Mouse (Mus musculus): ENCODE data around the gene Phf13. TPM values are rescaled to one million over a fixed set of nuclear protein-coding genes. Genes with fewer than 3 reads are reported as not detected.

Gene Phf13
- total RNA-seq, 1 experiment = 22.2 TPM

- H3K9ac ChIP-seq (ENCODE audit: insufficient read depth, low read depth, low read length, poor library complexity, severe bottlenecking) = no peak overlapping the region
- in situ Hi-C loops (cut with MboI; ENCODE audit: low sequenced_read_pairs in 2 of 2, unreplicated experiment in 2 of 2) = no loop called here
- no peaks in the 10 kb centered on the region for H3K9me3 ChIP-seq (ENCODE audit: control insufficient read depth, insufficient read depth, low read depth, low read length)
- H3K27ac ChIP-seq (ENCODE audit: insufficient read depth, low read depth, low read length, poor library complexity, severe bottlenecking) = peak overlapping the region; percentile 16; the same call in 1 of the 2 replicates
- H3K4me3 ChIP-seq (ENCODE audit: insufficient read depth in 1 of 2, low read depth in 1 of 2, low read length in 2 of 2, poor library complexity in 1 of 2, severe bottlenecking in 1 of 2) = no peak overlapping the region
- DNase-seq (ENCODE audit: low read depth, low spot score) = no peak
- peaks cover 9% of the 10 kb centered on the region; the same call in 1 of the 2 replicates for H3K36me3 ChIP-seq (ENCODE audit: control insufficient read depth, insufficient read depth, low read length, poor library complexity, severe bottlenecking)
- H3K4me1 ChIP-seq (ENCODE audit: control insufficient read depth in 2 of 2, insufficient read depth in 2 of 2, low read length in 2 of 2, poor library complexity in 1 of 2) = peaks cover 0 to 17% of the 10 kb centered on the region in 2 experiments; a peak in 3 of 4 replicates
- TF ChIP-seq ZNF384 (IDR thresholded peaks at IDR 0.05; ENCODE audit: low read depth, low read length) (no peak), HCFC1 (IDR thresholded peaks at IDR 0.05; ENCODE audit: borderline replicate concordance, insufficient read depth, low read length) (no peak), ZC3H11A (IDR thresholded peaks at IDR 0.05; ENCODE audit: borderline replicate concordance, low read depth, low read length) (no peak)
These were observed 10.8 kb upstream of the Phf13 start for GRCm38 (mm10) chr4:152006812-152007211.

- in situ Hi-C loops (cut with MboI; ENCODE audit: low sequenced_read_pairs in 2 of 2, unreplicated experiment in 2 of 2) = no loop called here
- H3K36me3 ChIP-seq (ENCODE audit: control insufficient read depth, insufficient read depth, low read length, poor library complexity, severe bottlenecking) = peaks cover 6% of the 10 kb centered on the region; the same call in 1 of the 2 replicates
- H3K9ac ChIP-seq (ENCODE audit: insufficient read depth, low read depth, low read length, poor library complexity, severe bottlenecking) = no peak overlapping the region
- H3K4me1 ChIP-seq (ENCODE audit: control insufficient read depth in 2 of 2, insufficient read depth in 2 of 2, low read length in 2 of 2, poor library complexity in 1 of 2) = peaks cover 0 to 14% of the 10 kb centered on the region in 2 experiments; a peak in 2 of 4 replicates
- peak overlapping the region; percentile 90 for H3K27ac ChIP-seq (ENCODE audit: insufficient read depth, low read depth, low read length, poor library complexity, severe bottlenecking)
- TF ChIP-seq CHD2 (IDR thresholded peaks at IDR 0.05; ENCODE audit: low read depth, low read length) (no peak), ZC3H11A (IDR thresholded peaks at IDR 0.05; ENCODE audit: borderline replicate concordance, low read depth, low read length) (no peak), HCFC1 (IDR thresholded peaks at IDR 0.05; ENCODE audit: borderline replicate concordance, insufficient read depth, low read length) (no peak), MAFK (IDR thresholded peaks at IDR 0.05; ENCODE audit: insufficient read depth, low read depth, low read length) (no peak), ZNF384 (IDR thresholded peaks at IDR 0.05; ENCODE audit: low read depth, low read length) (no peak)
- no peaks in the 10 kb centered on the region for H3K9me3 ChIP-seq (ENCODE audit: control insufficient read depth, insufficient read depth, low read depth, low read length)
- DNase-seq (ENCODE audit: low read depth, low spot score) = no peak
- H3K4me3 ChIP-seq (ENCODE audit: insufficient read depth in 1 of 2, low read depth in 1 of 2, low read length in 2 of 2, poor library complexity in 1 of 2, severe bottlenecking in 1 of 2) = no peak overlapping the region
These were observed 10.1 kb upstream of the Phf13 start for GRCm38 (mm10) chr4:152006137-152006536.

GRCm38 (mm10) chr4:152002063-152002462 lies 6.0 kb upstream of the Phf13 start:
- H3K9ac ChIP-seq (ENCODE audit: insufficient read depth, low read depth, low read length, poor library complexity, severe bottlenecking) = no peak overlapping the region
- TF ChIP-seq ZC3H11A (IDR thresholded peaks at IDR 0.05; ENCODE audit: borderline replicate concordance, low read depth, low read length) = no peak
- TF ChIP-seq HCFC1 (IDR thresholded peaks at IDR 0.05; ENCODE audit: borderline replicate concordance, insufficient read depth, low read length) = no peak
- TF ChIP-seq CHD2 (IDR thresholded peaks at IDR 0.05; ENCODE audit: low read depth, low read length) = no peak
- TF ChIP-seq MAFK (IDR thresholded peaks at IDR 0.05; ENCODE audit: insufficient read depth, low read depth, low read length) = no peak
- TF ChIP-seq ZNF384 (IDR thresholded peaks at IDR 0.05; ENCODE audit: low read depth, low read length) = no peak

GRCm38 (mm10) chr4:152001335-152001734 lies 5.3 kb upstream of the Phf13 start:
- no peaks in the 10 kb centered on the region for H3K9me3 ChIP-seq (ENCODE audit: control insufficient read depth, insufficient read depth, low read depth, low read length)
- no peak for TF ChIP-seq ZNF384 (IDR thresholded peaks at IDR 0.05; ENCODE audit: low read depth, low read length)
- no peak for TF ChIP-seq HCFC1 (IDR thresholded peaks at IDR 0.05; ENCODE audit: borderline replicate concordance, insufficient read depth, low read length)
- TF ChIP-seq CHD2 (IDR thresholded peaks at IDR 0.05; ENCODE audit: low read depth, low read length) = no peak
- no peak for TF ChIP-seq ZC3H11A (IDR thresholded peaks at IDR 0.05; ENCODE audit: borderline replicate concordance, low read depth, low read length)
- TF ChIP-seq MAFK (IDR thresholded peaks at IDR 0.05; ENCODE audit: insufficient read depth, low read depth, low read length) = no peak
- no peak overlapping the region for H3K4me3 ChIP-seq (ENCODE audit: insufficient read depth in 1 of 2, low read depth in 1 of 2, low read length in 2 of 2, poor library complexity in 1 of 2, severe bottlenecking in 1 of 2)
- no peak for DNase-seq (ENCODE audit: low read depth, low spot score)
- H3K36me3 ChIP-seq (ENCODE audit: control insufficient read depth, insufficient read depth, low read length, poor library complexity, severe bottlenecking) = no peaks in the 10 kb centered on the region
- H3K27ac ChIP-seq (ENCODE audit: insufficient read depth, low read depth, low read length, poor library complexity, severe bottlenecking) = no peak overlapping the region
- in situ Hi-C loops (cut with MboI; ENCODE audit: low sequenced_read_pairs in 2 of 2, unreplicated experiment in 2 of 2) = no loop called here
- no peak overlapping the region for H3K9ac ChIP-seq (ENCODE audit: insufficient read depth, low read depth, low read length, poor library complexity, severe bottlenecking)
- H3K4me1 ChIP-seq (ENCODE audit: control insufficient read depth in 2 of 2, insufficient read depth in 2 of 2, low read length in 2 of 2, poor library complexity in 1 of 2) = peaks cover 0 to 14% of the 10 kb centered on the region in 2 experiments; a peak in 2 of 4 replicates

More at GRCm38 (mm10) chr4:152002063-152002462, 6.0 kb upstream of the Phf13 start:
- no peak overlapping the region for H3K27ac ChIP-seq (ENCODE audit: insufficient read depth, low read depth, low read length, poor library complexity, severe bottlenecking)
- peaks cover 0 to 15% of the 10 kb centered on the region in 2 experiments; a peak in 2 of 4 replicates for H3K4me1 ChIP-seq (ENCODE audit: control insufficient read depth in 2 of 2, insufficient read depth in 2 of 2, low read length in 2 of 2, poor library complexity in 1 of 2)
- no peaks in the 10 kb centered on the region for H3K36me3 ChIP-seq (ENCODE audit: control insufficient read depth, insufficient read depth, low read length, poor library complexity, severe bottlenecking)
- in situ Hi-C loops (cut with MboI; ENCODE audit: low sequenced_read_pairs in 2 of 2, unreplicated experiment in 2 of 2) = no loop called here
- H3K4me3 ChIP-seq (ENCODE audit: insufficient read depth in 1 of 2, low read depth in 1 of 2, low read length in 2 of 2, poor library complexity in 1 of 2, severe bottlenecking in 1 of 2) = no peak overlapping the region
- DNase-seq (ENCODE audit: low read depth, low spot score) = no peak
- no peaks in the 10 kb centered on the region for H3K9me3 ChIP-seq (ENCODE audit: control insufficient read depth, insufficient read depth, low read depth, low read length)

- no peaks in the 10 kb centered on the region for H3K36me3 ChIP-seq (ENCODE audit: control insufficient read depth, insufficient read depth, low read length, poor library complexity, severe bottlenecking)
- DNase-seq (ENCODE audit: low read depth, low spot score) = no peak
- H3K4me3 ChIP-seq (ENCODE audit: insufficient read depth in 1 of 2, low read depth in 1 of 2, low read length in 2 of 2, poor library complexity in 1 of 2, severe bottlenecking in 1 of 2) = no peak overlapping the region
- peaks cover 0 to 13% of the 10 kb centered on the region in 2 experiments; a peak in 2 of 4 replicates for H3K4me1 ChIP-seq (ENCODE audit: control insufficient read depth in 2 of 2, insufficient read depth in 2 of 2, low read length in 2 of 2, poor library complexity in 1 of 2)
- H3K27ac ChIP-seq (ENCODE audit: insufficient read depth, low read depth, low read length, poor library complexity, severe bottlenecking) = no peak overlapping the region
- H3K9me3 ChIP-seq (ENCODE audit: control insufficient read depth, insufficient read depth, low read depth, low read length) = no peaks in the 10 kb centered on the region
- TF ChIP-seq CHD2 (IDR thresholded peaks at IDR 0.05; ENCODE audit: low read depth, low read length) = no peak
- TF ChIP-seq HCFC1 (IDR thresholded peaks at IDR 0.05; ENCODE audit: borderline replicate concordance, insufficient read depth, low read length) = no peak
- TF ChIP-seq ZC3H11A (IDR thresholded peaks at IDR 0.05; ENCODE audit: borderline replicate concordance, low read depth, low read length) = no peak
- TF ChIP-seq MAFK (IDR thresholded peaks at IDR 0.05; ENCODE audit: insufficient read depth, low read depth, low read length) = no peak
- no peak for TF ChIP-seq ZNF384 (IDR thresholded peaks at IDR 0.05; ENCODE audit: low read depth, low read length)
- in situ Hi-C loops (cut with MboI; ENCODE audit: low sequenced_read_pairs in 2 of 2, unreplicated experiment in 2 of 2) = no loop called here
- H3K9ac ChIP-seq (ENCODE audit: insufficient read depth, low read depth, low read length, poor library complexity, severe bottlenecking) = no peak overlapping the region
These were observed 4.8 kb upstream of the Phf13 start for GRCm38 (mm10) chr4:152000906-152001305.

Data from ES-E14 (cell line).